Mouse (Mus musculus) intestine, postnatal 0 days (tissue): ENCODE results near the gene Rrh. TPM values are rescaled to one million over a fixed set of nuclear protein-coding genes. Genes with fewer than 3 reads are reported as not detected.

Experiments
- ATAC-seq: fragments of 200-750 bp; cut with Nextera tagmentation; 2 replicates; pipeline ENCODE4 v1.8.0; 2017; ENCODE audit warnings: mild to moderate bottlenecking, moderate TSS enrichment, moderate library complexity
- H3K27ac ChIP-seq: fragments of 300-500 bp; sonication (generic); 2 replicates; pipeline ENCODE4 v1.5.1; 2014; ENCODE audit warnings: mild to moderate bottlenecking, low read depth, low read length, moderate library complexity
- H3K27me3 ChIP-seq: fragments of 300-500 bp; sonication (generic); replicated peaks from 2 replicates; pipeline ENCODE4 v1.6.1; 2014; ENCODE audit warnings: low read length, mixed read lengths; ENCODE audit not compliant: control insufficient read depth, insufficient read depth
- H3K36me3 ChIP-seq: fragments of 300-500 bp; sonication (generic); 2 replicates; pipeline ENCODE4 v1.6.1; 2014; ENCODE audit warnings: mild to moderate bottlenecking, moderate library complexity; ENCODE audit not compliant: control insufficient read depth, insufficient read depth
- H3K4me1 ChIP-seq: fragments of 300-500 bp; sonication (generic); replicated peaks from 2 replicates; pipeline ENCODE4 v1.6.1; 2014; ENCODE audit warnings: antibody characterized with exemption, low read length, mixed read lengths; ENCODE audit not compliant: control insufficient read depth, insufficient read depth
- H3K4me2 ChIP-seq: fragments of 300-500 bp; sonication (generic); replicated peaks from 2 replicates; pipeline ENCODE4 v1.6.1; 2014; ENCODE audit warnings: low read depth, mild to moderate bottlenecking, moderate library complexity
- H3K4me3 ChIP-seq: fragments of 300-500 bp; sonication (generic); 2 replicates; pipeline ENCODE4 v1.5.1; 2014; ENCODE audit warnings: low read depth, low read length
- H3K9ac ChIP-seq: fragments of 300-500 bp; sonication (generic); 2 replicates; pipeline ENCODE4 v1.6.1; 2014; ENCODE audit warnings: mild to moderate bottlenecking, low read depth, low read length
- H3K9me3 ChIP-seq: fragments of 300-500 bp; sonication (generic); 2 replicates; pipeline ENCODE4 v1.6.1; 2016; ENCODE audit warnings: mixed run types; ENCODE audit not compliant: control insufficient read depth
- CTCF ChIP-seq: sonication (generic); IDR thresholded peaks from 2 replicates; pipeline ENCODE4 v1.5.1; 2016; ENCODE audit warnings: low read depth, mild to moderate bottlenecking, control low read depth, antibody characterized with exemption, moderate library complexity
- WGBS: fragments of 180-500 bp; shearing (Covaris S2); extraction: QIAGEN DNeasy Blood & Tissue Kit; methylation state at CpG from one replicate; pipeline ENCODE4 v1.1.7; 2014; 5-methylcytosine and 5-hydroxymethylcytosine counted together
- polyA plus RNA-seq: library from polyadenylated mRNA; unstranded; fragments of >200 nt; fragmentation: Nextera tagmentation; extraction: Ambion mirVana; gene quantifications from 2 replicates; pipeline ENCODE4 v1.2.1, GENCODE M21; 2015

Gene Rrh
- polyA plus RNA-seq, 1 experiment from 2014 or later, result 0.12 TPM

DNA sequence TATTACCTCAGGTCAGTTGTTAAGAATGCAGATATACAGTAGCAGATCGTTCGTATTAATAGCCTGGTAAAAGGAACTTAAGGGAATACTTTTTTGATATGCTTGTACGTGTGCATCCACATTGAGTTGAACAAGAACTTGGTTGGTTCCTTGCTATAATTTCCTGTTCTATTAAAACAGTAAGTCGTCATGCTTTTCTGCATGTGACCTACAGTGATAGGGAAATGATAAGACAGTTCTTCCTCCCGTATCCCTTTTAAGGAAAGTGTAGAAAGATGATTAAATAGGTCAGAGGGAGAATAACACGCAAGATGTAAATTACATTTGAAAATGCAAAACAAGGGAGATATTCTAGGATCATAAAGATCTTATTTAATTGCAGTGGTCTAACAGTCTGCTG lies 14.6 kb upstream of the Rrh start:
- Histone ChIP-seq H3K4me3 (peak overlapping the region; percentile 25), H3K9me3 (no peaks in the 10 kb centered on the region), H3K4me1 (no peaks in the 10 kb centered on the region), H3K27me3 (no peaks in the 10 kb centered on the region), H3K27ac (no peak overlapping the region), H3K4me2 (peak overlapping the region; percentile 57), H3K9ac (no peak overlapping the region), H3K36me3 (no peaks in the 10 kb centered on the region)
- TF ChIP-seq CTCF, result no peak
- no peak for ATAC-seq
- 47% methylated on average over 6 of the region's 6 CpGs for WGBS

GRCm38 (mm10) chr3:129836051-129836697 lies 13.8 kb upstream of the Rrh start:
- TF ChIP-seq CTCF, result no peak
- WGBS, result 7% methylated on average over 11 of the region's 11 CpGs
- H3K9me3 ChIP-seq, result no peaks in the 10 kb centered on the region
- H3K4me2 ChIP-seq, result peak overlapping the region; percentile 57
- H3K27me3 ChIP-seq, result no peaks in the 10 kb centered on the region
- peak overlapping the region; percentile 76 for H3K27ac ChIP-seq
- H3K36me3 ChIP-seq, result no peaks in the 10 kb centered on the region
- H3K4me3 ChIP-seq, result peak overlapping the region; percentile 25
- no peaks in the 10 kb centered on the region for H3K4me1 ChIP-seq
- ATAC-seq, result peak; percentile 83
- 0 out of 2 replicates have a peak overlapping the region, but pooled peaks have one; percentile 5 for H3K9ac ChIP-seq

DNA sequence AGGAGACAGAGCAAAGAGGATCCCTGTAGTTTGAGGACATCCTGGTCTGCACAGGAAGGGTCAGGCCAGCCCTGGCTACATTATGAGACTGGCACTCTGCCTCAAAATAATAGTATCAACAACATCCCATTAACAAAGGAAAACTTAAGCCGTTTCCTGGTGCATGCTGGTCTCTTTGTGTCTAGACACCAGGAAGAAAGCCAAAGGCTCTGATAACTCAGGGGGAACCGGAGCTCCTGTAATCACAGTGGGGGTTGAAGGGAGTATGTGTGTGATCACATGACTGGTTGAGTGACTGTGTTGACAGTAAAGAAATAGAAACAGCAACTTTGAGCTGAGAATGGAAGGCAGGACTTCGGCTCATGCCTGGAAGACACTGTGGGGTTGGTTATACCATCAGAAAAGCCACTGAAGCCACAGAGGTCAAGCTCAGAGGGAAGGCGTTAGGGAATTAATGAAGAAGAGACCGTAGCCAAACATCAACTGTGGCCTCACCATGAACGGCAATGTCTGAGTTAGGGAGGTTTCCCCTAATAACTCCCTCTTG lies 13.1 kb upstream of the Rrh start, which contains the start of gene Cfi:
Gene Cfi, plus strand, starts transcription at position 497 of the 547 bp plus-strand sequence.
- H3K4me3 ChIP-seq, result peak within 1 kb of the TSS; percentile 25
- ATAC-seq, result peak; percentile 34
- no peaks in the 10 kb centered on the region for H3K9me3 ChIP-seq
- no peaks in the 10 kb centered on the region for H3K36me3 ChIP-seq
- 46% methylated on average over 6 of the region's 6 CpGs for WGBS
- H3K9ac ChIP-seq, result 0 out of 2 replicates have a peak within 1 kb of the TSS, but pooled peaks have one; percentile 5
- H3K27me3 ChIP-seq, result no peaks in the 10 kb centered on the region
- peak within 1 kb of the TSS; percentile 76 for H3K27ac ChIP-seq
- TF ChIP-seq CTCF, result no peak
- peak within 1 kb of the TSS; percentile 57 for H3K4me2 ChIP-seq
- H3K4me1 ChIP-seq, result no peaks in the 10 kb centered on the region

GRCm38 (mm10) chr3:129831035-129831568 lies 8.7 kb upstream of the Rrh start, which contains the start of gene Gar1:
Gar1 (minus strand) TSS chr3:129831396.
- Histone ChIP-seq H3K9me3 (no peaks in the 10 kb centered on the region), H3K36me3 (0 out of 2 replicates have a peak, but pooled peaks cover 2% of the 10 kb centered on the region), H3K4me1 (no peaks in the 10 kb centered on the region), H3K4me2 (peak within 1 kb of the TSS; percentile 87), H3K27me3 (no peaks in the 10 kb centered on the region), H3K4me3 (peak within 1 kb of the TSS; percentile 92), H3K9ac (peak within 1 kb of the TSS; percentile 83), H3K27ac (peak within 1 kb of the TSS; percentile 81)
- peak; percentile 92 for ATAC-seq
- under 1% methylated on average over 60 of the region's 60 CpGs for WGBS
- no peak for TF ChIP-seq CTCF

DNA sequence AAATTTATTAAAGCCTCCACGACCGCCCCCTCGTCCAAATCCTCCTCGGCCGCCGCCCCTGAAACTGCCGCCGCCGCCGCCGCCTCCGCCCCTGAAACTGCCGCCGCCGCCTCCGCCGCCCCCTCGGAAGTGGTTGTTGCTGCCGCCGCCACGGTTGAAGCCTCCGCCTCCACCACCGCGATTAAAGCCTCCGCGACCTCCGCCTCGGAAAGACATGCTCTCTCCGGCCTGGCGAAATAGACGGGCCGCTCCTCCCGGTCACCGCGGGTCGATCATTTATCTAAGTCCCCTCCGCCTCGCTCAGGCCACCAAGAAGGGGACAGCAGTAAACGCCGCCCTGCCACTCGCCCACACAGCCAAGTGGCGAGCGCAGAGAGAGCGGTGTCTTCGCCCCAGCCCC lies 8.2 kb upstream of the Rrh start:
- WGBS, result under 1% methylated on average over 44 of the region's 45 CpGs

GRCm38 (mm10) chr3:129827691-129828090 lies 5.3 kb upstream of the Rrh start:
- H3K36me3 ChIP-seq, result peaks cover 20% of the 10 kb centered on the region
- no peak overlapping the region for H3K4me3 ChIP-seq
- no peaks in the 10 kb centered on the region for H3K4me1 ChIP-seq

More for the DNA sequence above, 8.2 kb upstream of the Rrh start:
- Histone ChIP-seq H3K9ac (peak overlapping the region; percentile 83), H3K4me1 (no peaks in the 10 kb centered on the region), H3K36me3 (0 out of 2 replicates have a peak, but pooled peaks cover 5% of the 10 kb centered on the region), H3K9me3 (no peaks in the 10 kb centered on the region), H3K27me3 (no peaks in the 10 kb centered on the region), H3K4me3 (peak overlapping the region; percentile 92), H3K4me2 (peak overlapping the region; percentile 87), H3K27ac (peak overlapping the region; percentile 81)
- ATAC-seq, result peak; percentile 6; the same call in 1 of the 2 replicates
- no peak for TF ChIP-seq CTCF

More at GRCm38 (mm10) chr3:129827691-129828090, 5.3 kb upstream of the Rrh start:
- WGBS, result 88% methylated on average over 5 of the region's 5 CpGs
- no peak overlapping the region for H3K4me2 ChIP-seq
- H3K9ac ChIP-seq, result no peak overlapping the region
- no peak for ATAC-seq
- no peaks in the 10 kb centered on the region for H3K9me3 ChIP-seq
- TF ChIP-seq CTCF, result no peak
- H3K27me3 ChIP-seq, result no peaks in the 10 kb centered on the region
- H3K27ac ChIP-seq, result no peak overlapping the region
